Mouse (Mus musculus): ENCODE measurements at regions not wholly inside any gene's neighbourhood (a gene's known extent, or its start where the extent isn't known, plus 50 kb on each side); places are given as distances from the start of the nearest gene placed in this dataset.

GRCm38 (mm10) chr19:54756681-54757257, 370.3 kb downstream of the Gpam start:
- WGBS = 72% methylated on average over 8 of the region's 8 CpGs
- Histone ChIP-seq H3K9me3 (no peaks in the 10 kb centered on the region), H3K4me3 (no peak overlapping the region), H3K4me2 (replicated peaks) (no peak overlapping the region), H3K27ac (no peak overlapping the region), H3K9ac (no peak overlapping the region), H3K27me3 (no peaks in the 10 kb centered on the region), H3K36me3 (no peaks in the 10 kb centered on the region), H3K4me1 (0 out of 2 replicates have a peak, but pooled peaks cover 3% of the 10 kb centered on the region)
- no peak for ATAC-seq (ENCODE audit: low FRiP score, low read depth)

- no peak for ATAC-seq (ENCODE audit: low FRiP score, low read depth)
- Histone ChIP-seq H3K27ac (no peak overlapping the region), H3K27me3 (no peaks in the 10 kb centered on the region), H3K4me1 (0 out of 2 replicates have a peak, but pooled peaks cover 3% of the 10 kb centered on the region), H3K36me3 (no peaks in the 10 kb centered on the region), H3K4me3 (no peak overlapping the region), H3K4me2 (replicated peaks) (no peak overlapping the region), H3K9me3 (no peaks in the 10 kb centered on the region), H3K9ac (no peak overlapping the region)
- WGBS = 60% methylated on average over 2 of the region's 2 CpGs
Observed at GRCm38 (mm10) chr19:54755451-54755850, 371.6 kb downstream of the Gpam start.

- H3K36me3 ChIP-seq = no peaks in the 10 kb centered on the region
Observed at GRCm38 (mm10) chr19:54733938-54734337, 393.1 kb downstream of the Gpam start.

DNA sequence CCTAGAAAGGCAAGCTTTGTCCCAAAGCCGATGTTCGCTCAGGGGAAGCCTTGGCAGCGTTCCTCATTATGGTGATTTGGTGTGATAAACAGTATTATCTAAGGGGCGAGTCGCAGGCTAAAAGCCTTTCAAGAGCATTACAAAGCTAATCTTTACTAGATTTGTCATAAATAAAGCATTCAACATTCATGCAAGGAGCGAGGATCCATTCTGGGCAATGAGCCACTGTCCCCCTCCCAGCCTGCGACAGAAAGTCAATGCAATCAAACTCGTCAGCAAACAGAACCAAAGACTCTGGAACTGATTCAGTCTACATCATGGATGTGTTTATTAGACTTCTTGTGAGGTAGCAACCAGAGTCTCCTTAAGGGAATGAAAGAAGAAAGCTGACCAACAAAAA, 395.3 kb downstream of the Gpam start:
- H3K4me2 ChIP-seq (replicated peaks) = no peak overlapping the region
- no peak overlapping the region for H3K9ac ChIP-seq
- 75% methylated on average over 8 of the region's 8 CpGs for WGBS
- H3K27ac ChIP-seq = no peak overlapping the region
- H3K9me3 ChIP-seq = no peaks in the 10 kb centered on the region
- H3K36me3 ChIP-seq = no peaks in the 10 kb centered on the region
- H3K4me1 ChIP-seq = no peaks in the 10 kb centered on the region
- no peak overlapping the region for H3K4me3 ChIP-seq
- no peaks in the 10 kb centered on the region for H3K27me3 ChIP-seq
- no peak for ATAC-seq (ENCODE audit: low FRiP score, low read depth)

More at GRCm38 (mm10) chr19:54733938-54734337, 393.1 kb downstream of the Gpam start:
- no peaks in the 10 kb centered on the region for H3K27me3 ChIP-seq
- no peak overlapping the region for H3K27ac ChIP-seq
- H3K4me2 ChIP-seq (replicated peaks) = no peak overlapping the region
- H3K4me3 ChIP-seq = no peak overlapping the region
- H3K9me3 ChIP-seq = no peaks in the 10 kb centered on the region
- ATAC-seq (ENCODE audit: low FRiP score, low read depth) = no peak
- no peaks in the 10 kb centered on the region for H3K4me1 ChIP-seq
- H3K9ac ChIP-seq = no peak overlapping the region
- WGBS = 82% methylated on average over 2 of the region's 2 CpGs

GRCm38 (mm10) chr19:54731315-54731714, 395.7 kb downstream of the Gpam start:
- Histone ChIP-seq H3K4me2 (replicated peaks) (no peak overlapping the region), H3K27ac (no peak overlapping the region), H3K4me3 (no peak overlapping the region), H3K9me3 (no peaks in the 10 kb centered on the region), H3K4me1 (no peaks in the 10 kb centered on the region), H3K27me3 (no peaks in the 10 kb centered on the region), H3K36me3 (no peaks in the 10 kb centered on the region), H3K9ac (no peak overlapping the region)
- ATAC-seq (ENCODE audit: low FRiP score, low read depth) = no peak
- 87% methylated on average over 2 of the region's 2 CpGs for WGBS

- Histone ChIP-seq H3K27me3 (no peaks in the 10 kb centered on the region), H3K4me3 (no peak overlapping the region), H3K9me3 (no peaks in the 10 kb centered on the region), H3K36me3 (no peaks in the 10 kb centered on the region), H3K9ac (no peak overlapping the region), H3K4me1 (no peaks in the 10 kb centered on the region), H3K27ac (no peak overlapping the region), H3K4me2 (replicated peaks) (no peak overlapping the region)
- no peak for ATAC-seq (ENCODE audit: low FRiP score, low read depth)
- WGBS = 82% methylated on average over 2 of the region's 2 CpGs
Observed at GRCm38 (mm10) chr19:54730801-54731200, 396.2 kb downstream of the Gpam start.

- Histone ChIP-seq H3K4me3 (no peak overlapping the region), H3K4me2 (replicated peaks) (no peak overlapping the region), H3K27ac (no peak overlapping the region), H3K36me3 (no peaks in the 10 kb centered on the region), H3K27me3 (no peaks in the 10 kb centered on the region), H3K9ac (no peak overlapping the region), H3K9me3 (no peaks in the 10 kb centered on the region), H3K4me1 (no peaks in the 10 kb centered on the region)
- no peak for ATAC-seq (ENCODE audit: low FRiP score, low read depth)
- 86% methylated on average over 2 of the region's 2 CpGs for WGBS
Observed at GRCm38 (mm10) chr19:54730296-54730695, 396.7 kb downstream of the Gpam start.

GRCm38 (mm10) chr19:54722091-54722490, 404.9 kb downstream of the Gpam start:
- Histone ChIP-seq H3K36me3 (no peaks in the 10 kb centered on the region), H3K4me3 (no peak overlapping the region), H3K4me2 (replicated peaks) (no peak overlapping the region), H3K27me3 (no peaks in the 10 kb centered on the region), H3K9me3 (no peaks in the 10 kb centered on the region), H3K9ac (no peak overlapping the region), H3K27ac (no peak overlapping the region), H3K4me1 (no peaks in the 10 kb centered on the region)
- no peak for ATAC-seq (ENCODE audit: low FRiP score, low read depth)
- 64% methylated on average over 2 of the region's 2 CpGs for WGBS

- no peak overlapping the region for H3K4me2 ChIP-seq (replicated peaks)
- H3K4me3 ChIP-seq = no peak overlapping the region
- H3K4me1 ChIP-seq = no peaks in the 10 kb centered on the region
- H3K27me3 ChIP-seq = no peaks in the 10 kb centered on the region
- no peak overlapping the region for H3K27ac ChIP-seq
- 86% methylated on average over 8 of the region's 8 CpGs for WGBS
- no peaks in the 10 kb centered on the region for H3K36me3 ChIP-seq
- ATAC-seq (ENCODE audit: low FRiP score, low read depth) = no peak
- H3K9me3 ChIP-seq = no peaks in the 10 kb centered on the region
- H3K9ac ChIP-seq = no peak overlapping the region
Observed at GRCm38 (mm10) chr19:54697411-54697810, 429.6 kb downstream of the Gpam start.

DNA sequence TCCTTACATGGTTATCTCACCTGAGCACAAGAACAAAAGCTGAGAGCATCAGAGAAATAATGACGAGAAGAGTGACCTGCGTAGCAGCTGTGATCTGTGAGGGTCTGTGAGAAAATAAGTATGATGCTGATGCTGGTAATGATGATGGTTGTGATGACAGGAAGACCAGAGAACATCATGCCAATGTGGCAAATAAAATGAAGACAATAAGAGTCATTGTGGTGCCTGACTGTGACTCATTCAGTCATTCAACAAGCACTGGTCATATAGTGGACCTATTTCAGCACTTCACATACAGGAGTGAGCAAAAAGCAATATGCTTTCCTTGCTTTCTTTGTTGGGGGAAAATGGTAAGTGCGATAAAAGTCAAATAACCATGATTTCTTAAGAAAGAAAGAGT, 433.3 kb downstream of the Gpam start:
- no peak for ATAC-seq (ENCODE audit: low FRiP score, low read depth)
- Histone ChIP-seq H3K36me3 (no peaks in the 10 kb centered on the region), H3K4me2 (replicated peaks) (no peak overlapping the region), H3K9ac (no peak overlapping the region), H3K9me3 (no peaks in the 10 kb centered on the region), H3K4me1 (no peaks in the 10 kb centered on the region), H3K27ac (no peak overlapping the region), H3K27me3 (no peaks in the 10 kb centered on the region), H3K4me3 (no peak overlapping the region)
- 91% methylated on average over 3 of the region's 3 CpGs for WGBS

DNA sequence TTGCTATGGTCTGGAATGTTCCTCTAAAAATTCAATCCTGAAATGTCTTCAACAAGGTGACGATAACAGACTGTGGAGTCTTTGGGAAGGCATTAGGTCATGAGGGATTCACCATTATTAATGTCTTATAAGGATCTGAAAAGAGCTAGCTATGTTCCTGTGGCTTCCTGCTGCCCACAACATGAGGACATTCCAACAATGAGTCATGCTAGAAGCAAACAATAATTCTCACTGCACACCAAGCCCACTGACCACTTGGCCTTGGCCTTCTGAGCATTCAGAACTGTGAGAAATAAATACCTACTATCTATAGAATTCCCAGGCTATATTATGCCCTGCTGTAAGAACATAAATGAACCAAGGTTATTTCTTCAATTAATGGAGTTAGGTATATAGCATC, 433.9 kb downstream of the Gpam start:
- 71% methylated on average over 1 of the region's 1 CpGs for WGBS
- Histone ChIP-seq H3K27me3 (no peaks in the 10 kb centered on the region), H3K4me1 (no peaks in the 10 kb centered on the region), H3K9ac (no peak overlapping the region), H3K4me2 (replicated peaks) (no peak overlapping the region), H3K36me3 (no peaks in the 10 kb centered on the region), H3K9me3 (no peaks in the 10 kb centered on the region), H3K4me3 (no peak overlapping the region), H3K27ac (no peak overlapping the region)
- no peak for ATAC-seq (ENCODE audit: low FRiP score, low read depth)

DNA sequence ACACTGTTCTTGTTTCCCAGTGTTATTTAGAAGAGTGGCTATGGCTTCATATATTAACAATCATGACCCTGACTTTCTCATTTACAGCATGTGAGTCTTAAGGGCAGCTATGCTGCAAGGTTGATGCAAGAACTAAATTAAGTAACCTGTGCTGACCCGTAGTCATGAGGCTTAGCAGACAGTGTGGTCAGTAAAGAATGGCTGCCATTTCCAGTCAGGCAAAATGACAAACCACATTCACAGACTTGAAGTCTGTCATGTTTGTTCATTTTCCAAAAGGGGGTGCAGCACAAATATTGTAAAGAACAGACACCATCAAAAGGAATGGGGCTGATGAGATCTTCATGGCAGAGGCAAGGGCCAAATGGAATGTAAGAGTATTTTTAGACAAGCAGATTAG, 435.2 kb downstream of the Gpam start:
- Histone ChIP-seq H3K27me3 (no peaks in the 10 kb centered on the region), H3K4me1 (no peaks in the 10 kb centered on the region), H3K9ac (no peak overlapping the region), H3K4me3 (no peak overlapping the region), H3K4me2 (replicated peaks) (no peak overlapping the region), H3K9me3 (no peaks in the 10 kb centered on the region), H3K27ac (no peak overlapping the region), H3K36me3 (no peaks in the 10 kb centered on the region)
- ATAC-seq (ENCODE audit: low FRiP score, low read depth) = no peak
- 75% methylated on average over 1 of the region's 1 CpGs for WGBS

DNA sequence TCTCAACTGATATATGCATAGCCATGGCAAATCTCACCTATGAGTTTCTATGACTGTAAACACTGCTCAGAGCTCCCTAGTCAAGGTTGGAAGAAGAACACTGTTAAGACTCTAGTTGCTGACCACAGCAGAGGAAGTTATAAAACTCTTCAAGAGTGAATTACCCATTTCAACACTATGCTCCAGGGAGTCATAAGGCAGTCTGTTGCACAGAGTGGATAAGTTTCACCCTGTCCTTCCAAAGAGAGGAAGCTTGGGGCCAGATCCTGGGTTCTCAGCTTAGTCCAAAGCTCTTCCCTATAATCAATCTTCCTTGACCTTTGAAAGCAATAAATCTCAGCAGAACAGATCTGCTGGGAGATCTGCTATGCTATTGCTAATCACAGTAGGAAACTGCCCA, 438.4 kb downstream of the Gpam start:
- ATAC-seq (ENCODE audit: low FRiP score, low read depth) = no peak
- Histone ChIP-seq H3K4me2 (replicated peaks) (no peak overlapping the region), H3K4me3 (no peak overlapping the region), H3K4me1 (no peaks in the 10 kb centered on the region), H3K27me3 (no peaks in the 10 kb centered on the region), H3K9me3 (no peaks in the 10 kb centered on the region), H3K9ac (no peak overlapping the region), H3K27ac (no peak overlapping the region), H3K36me3 (no peaks in the 10 kb centered on the region)

Data from limb, embryonic 13.5 days (tissue).